Mouse (Mus musculus) ES-E14 (cell line): ENCODE measurements around the gene Snx14.

Source experiments
- HCFC1 ChIP-seq: IDR thresholded peaks from 2 replicates; pipeline ENCODE4 v1.6.1; 2012; ENCODE audit warnings: low read length, inconsistent platforms, borderline replicate concordance; ENCODE audit not compliant: insufficient read depth
- MAFK ChIP-seq: IDR thresholded peaks from 2 replicates; pipeline ENCODE4 v1.6.1; 2014; ENCODE audit warnings: mild to moderate bottlenecking, low read depth, low read length, inconsistent platforms; ENCODE audit not compliant: insufficient read depth
- ZC3H11A ChIP-seq: IDR thresholded peaks from 2 replicates; pipeline ENCODE4 v1.6.1; 2012; ENCODE audit warnings: low read depth, mild to moderate bottlenecking, inconsistent platforms, low read length, borderline replicate concordance
- ZNF384 ChIP-seq: IDR thresholded peaks from 2 replicates; pipeline ENCODE4 v1.6.1; 2012; ENCODE audit warnings: low read depth, low read length, inconsistent platforms

GRCm38 (mm10) chr9:88404088-88404487 is 34.7 kb downstream of the Snx14 start:
- TF ChIP-seq MAFK, result no peak
- no peak for TF ChIP-seq ZC3H11A
- no peak for TF ChIP-seq ZNF384
- TF ChIP-seq HCFC1, result no peak
